Mouse (Mus musculus) neural tube, embryonic 13.5 days (tissue): ENCODE data around the gene Per2. TPM values are rescaled to one million over a fixed set of nuclear protein-coding genes. Genes with fewer than 3 reads are reported as not detected.
"Not testable (repeated sequence)": the region's sequence is repeated elsewhere in the genome, so short reads cannot be mapped to it uniquely, and the experiment has no call there.

Source experiments
- ATAC-seq: fragments of 200-750 bp; cut with Nextera tagmentation; 2 replicates; pipeline ENCODE4 v1.8.0; 2017; ENCODE audit warnings: low read depth, mild to moderate bottlenecking, moderate TSS enrichment, moderate library complexity
- H3K27ac ChIP-seq: fragments of 300-500 bp; sonication (generic); replicated peaks from 2 replicates; pipeline ENCODE4 v1.5.1; 2015; ENCODE audit warnings: moderate library complexity, mild to moderate bottlenecking, inconsistent platforms
- H3K27me3 ChIP-seq: fragments of 300-500 bp; sonication (generic); 2 replicates; pipeline ENCODE4 v1.6.1; 2015; ENCODE audit warnings: mild to moderate bottlenecking, inconsistent platforms
- H3K36me3 ChIP-seq: fragments of 300-500 bp; sonication (generic); 2 replicates; pipeline ENCODE4 v1.6.1; 2015; ENCODE audit warnings: mild to moderate bottlenecking, inconsistent platforms
- H3K4me1 ChIP-seq: fragments of 300-500 bp; sonication (generic); replicated peaks from 2 replicates; pipeline ENCODE4 v1.6.1; 2015; ENCODE audit warnings: inconsistent platforms
- H3K4me2 ChIP-seq: fragments of 300-500 bp; sonication (generic); 2 replicates; pipeline ENCODE4 v1.6.1; 2015; ENCODE audit warnings: inconsistent platforms, mild to moderate bottlenecking, moderate library complexity
- H3K4me3 ChIP-seq: fragments of 300-500 bp; sonication (generic); 2 replicates; pipeline ENCODE4 v1.5.1; 2015; ENCODE audit warnings: mild to moderate bottlenecking, inconsistent platforms
- H3K9ac ChIP-seq: fragments of 300-500 bp; sonication (generic); 2 replicates; pipeline ENCODE4 v1.6.1; 2015; ENCODE audit warnings: moderate library complexity, mild to moderate bottlenecking, inconsistent platforms
- H3K9me3 ChIP-seq: fragments of 300-500 bp; sonication (generic); 2 replicates; pipeline ENCODE4 v1.6.1; 2016; ENCODE audit warnings: inconsistent platforms
- WGBS: fragments of 180-500 bp; shearing (Covaris S2); methylation state at CpG from one replicate; pipeline ENCODE4 v1.1.7; 2015; 5-methylcytosine and 5-hydroxymethylcytosine counted together
- polyA plus RNA-seq: library from polyadenylated mRNA; unstranded; fragments of >200 nt; fragmentation: Nextera tagmentation; extraction: Ambion mirVana; gene quantifications from 2 replicates; pipeline ENCODE4 v1.2.1, GENCODE M21; 2015

The Per2 gene
- polyA plus RNA-seq, 1 experiment from 2014 or later = 3.3 TPM

- Histone ChIP-seq H3K9me3 (no peaks in the 10 kb centered on the region), H3K4me1 (no peaks in the 10 kb centered on the region), H3K4me3 (no peak overlapping the region), H3K27ac (no peak overlapping the region), H3K27me3 (no peaks in the 10 kb centered on the region), H3K36me3 (no peaks in the 10 kb centered on the region), H3K9ac (no peak overlapping the region), H3K4me2 (no peak overlapping the region)
- 83% methylated on average over 7 of the region's 7 CpGs for WGBS
- ATAC-seq = no peak
Observed at GRCm38 (mm10) chr1:91482616-91483211, 23.6 kb upstream of the Per2 start.

- WGBS = 97% methylated on average over 1 of the region's 1 CpGs
Observed at GRCm38 (mm10) chr1:91478958-91479357, 19.8 kb upstream of the Per2 start.

GRCm38 (mm10) chr1:91478145-91478544 is 19.0 kb upstream of the Per2 start:
- 98% methylated on average over 13 of the region's 13 CpGs for WGBS
- H3K27ac ChIP-seq, ATAC-seq, H3K9me3 ChIP-seq, H3K4me3 ChIP-seq, H3K9ac ChIP-seq, H3K27me3 ChIP-seq, H3K4me2 ChIP-seq, H3K4me1 ChIP-seq, H3K36me3 ChIP-seq: not testable (repeated sequence)

More at GRCm38 (mm10) chr1:91478958-91479357, 19.8 kb upstream of the Per2 start:
- H3K4me1 ChIP-seq = no peaks in the 10 kb centered on the region
- H3K27me3 ChIP-seq = no peaks in the 10 kb centered on the region
- H3K4me2 ChIP-seq = no peak overlapping the region
- no peak overlapping the region for H3K27ac ChIP-seq
- no peak overlapping the region for H3K9ac ChIP-seq
- ATAC-seq = no peak
- H3K36me3 ChIP-seq = no peaks in the 10 kb centered on the region
- no peak overlapping the region for H3K4me3 ChIP-seq
- no peaks in the 10 kb centered on the region for H3K9me3 ChIP-seq

- Histone ChIP-seq H3K36me3 (no peaks in the 10 kb centered on the region), H3K9me3 (no peaks in the 10 kb centered on the region), H3K4me1 (no peaks in the 10 kb centered on the region), H3K27me3 (no peaks in the 10 kb centered on the region), H3K4me2 (no peak overlapping the region), H3K4me3 (no peak overlapping the region), H3K27ac (no peak overlapping the region), H3K9ac (no peak overlapping the region)
- 71% methylated on average over 4 of the region's 4 CpGs for WGBS
- no peak for ATAC-seq
Observed at GRCm38 (mm10) chr1:91469888-91470419, 10.8 kb upstream of the Per2 start.

GRCm38 (mm10) chr1:91466186-91466585 is 7.1 kb upstream of the Per2 start:
- H3K4me2 ChIP-seq = no peak overlapping the region
- H3K9ac ChIP-seq = no peak overlapping the region
- H3K4me3 ChIP-seq = no peak overlapping the region
- H3K27ac ChIP-seq = no peak overlapping the region
- H3K36me3 ChIP-seq = no peaks in the 10 kb centered on the region
- ATAC-seq = no peak
- H3K4me1 ChIP-seq = 0 out of 2 replicates have a peak, but pooled peaks cover 5% of the 10 kb centered on the region
- WGBS = 88% methylated on average over 6 of the region's 6 CpGs
- H3K9me3 ChIP-seq = no peaks in the 10 kb centered on the region
- no peaks in the 10 kb centered on the region for H3K27me3 ChIP-seq

GRCm38 (mm10) chr1:91465244-91465643 is 6.1 kb upstream of the Per2 start:
- H3K9me3 ChIP-seq = no peaks in the 10 kb centered on the region
- no peak for ATAC-seq
- no peak overlapping the region for H3K4me3 ChIP-seq
- no peak overlapping the region for H3K9ac ChIP-seq
- WGBS = 6% methylated on average over 1 of the region's 1 CpGs
- H3K27me3 ChIP-seq = no peaks in the 10 kb centered on the region
- no peak overlapping the region for H3K4me2 ChIP-seq
- H3K4me1 ChIP-seq = peaks cover 7% of the 10 kb centered on the region
- H3K27ac ChIP-seq = no peak overlapping the region
- no peaks in the 10 kb centered on the region for H3K36me3 ChIP-seq

- H3K9ac ChIP-seq = no peak overlapping the region
- H3K9me3 ChIP-seq = no peaks in the 10 kb centered on the region
- no peaks in the 10 kb centered on the region for H3K36me3 ChIP-seq
- no peak for ATAC-seq
- peaks cover 15% of the 10 kb centered on the region for H3K4me1 ChIP-seq
- WGBS = 49% methylated on average over 5 of the region's 5 CpGs
- H3K4me2 ChIP-seq = no peak overlapping the region
- no peaks in the 10 kb centered on the region for H3K27me3 ChIP-seq
- no peak overlapping the region for H3K4me3 ChIP-seq
- no peak overlapping the region for H3K27ac ChIP-seq
Observed at GRCm38 (mm10) chr1:91464436-91464835, 5.3 kb upstream of the Per2 start.

GRCm38 (mm10) chr1:91463336-91463995 is 4.3 kb upstream of the Per2 start:
- H3K9me3 ChIP-seq = no peaks in the 10 kb centered on the region
- H3K27me3 ChIP-seq = no peaks in the 10 kb centered on the region
- H3K4me1 ChIP-seq = peaks cover 18% of the 10 kb centered on the region
- H3K36me3 ChIP-seq = no peaks in the 10 kb centered on the region
- H3K9ac ChIP-seq = no peak overlapping the region
- ATAC-seq = no peak
- 89% methylated on average over 13 of the region's 13 CpGs for WGBS
- H3K4me3 ChIP-seq = no peak overlapping the region
- H3K27ac ChIP-seq = no peak overlapping the region
- H3K4me2 ChIP-seq = no peak overlapping the region

- Histone ChIP-seq H3K27ac (no peak overlapping the region), H3K4me3 (no peak overlapping the region), H3K4me1 (peaks cover 47% of the 10 kb centered on the region), H3K36me3 (no peaks in the 10 kb centered on the region), H3K9me3 (no peaks in the 10 kb centered on the region), H3K4me2 (no peak overlapping the region), H3K9ac (no peak overlapping the region), H3K27me3 (no peaks in the 10 kb centered on the region)
- ATAC-seq = no peak
- WGBS = 54% methylated on average over 4 of the region's 4 CpGs
Observed at GRCm38 (mm10) chr1:91460564-91460963, 1.4 kb upstream of the Per2 start.

- no peaks in the 10 kb centered on the region for H3K9me3 ChIP-seq
- no peaks in the 10 kb centered on the region for H3K36me3 ChIP-seq
- ATAC-seq = no peak
- H3K27ac ChIP-seq = peak overlapping the region; percentile 78
- peaks cover 52% of the 10 kb centered on the region for H3K4me1 ChIP-seq
- peak overlapping the region; percentile 81 for H3K4me2 ChIP-seq
- H3K9ac ChIP-seq = peak overlapping the region; percentile 71
- 43% methylated on average over 7 of the region's 7 CpGs for WGBS
- no peaks in the 10 kb centered on the region for H3K27me3 ChIP-seq
- peak overlapping the region; percentile 67 for H3K4me3 ChIP-seq
Observed at GRCm38 (mm10) chr1:91460069-91460468, 945 bp upstream of the Per2 start.

GRCm38 (mm10) chr1:91458223-91458861 is 782 bp downstream of the Per2 start:
- H3K27ac ChIP-seq = peak overlapping the region; percentile 57
- peak overlapping the region; percentile 71 for H3K9ac ChIP-seq
- ATAC-seq = peak; percentile 7
- peak overlapping the region; percentile 81 for H3K4me2 ChIP-seq
- peak overlapping the region; percentile 67 for H3K4me3 ChIP-seq
- H3K36me3 ChIP-seq = no peaks in the 10 kb centered on the region
- H3K4me1 ChIP-seq = peaks cover 50% of the 10 kb centered on the region
- no peaks in the 10 kb centered on the region for H3K27me3 ChIP-seq
- H3K9me3 ChIP-seq = no peaks in the 10 kb centered on the region
- WGBS = 20% methylated on average over 8 of the region's 8 CpGs

GRCm38 (mm10) chr1:91457698-91458097 is 1.4 kb downstream of the Per2 start:
- Histone ChIP-seq H3K9me3 (no peaks in the 10 kb centered on the region), H3K36me3 (no peaks in the 10 kb centered on the region), H3K27ac (no peak overlapping the region), H3K4me1 (peaks cover 50% of the 10 kb centered on the region), H3K4me2 (peak overlapping the region; percentile 81), H3K9ac (no peak overlapping the region), H3K4me3 (no peak overlapping the region), H3K27me3 (no peaks in the 10 kb centered on the region)
- 57% methylated on average over 5 of the region's 5 CpGs for WGBS
- ATAC-seq = no peak
